Mouse (Mus musculus): Measurements from ENCODE around the gene Os9. TPM values are rescaled to one million over a fixed set of nuclear protein-coding genes. Genes with fewer than 3 reads are reported as not detected.

Os9 gene
- polyA plus RNA-seq, 1 experiment from 2014 or later = 75.7 TPM

DNA sequence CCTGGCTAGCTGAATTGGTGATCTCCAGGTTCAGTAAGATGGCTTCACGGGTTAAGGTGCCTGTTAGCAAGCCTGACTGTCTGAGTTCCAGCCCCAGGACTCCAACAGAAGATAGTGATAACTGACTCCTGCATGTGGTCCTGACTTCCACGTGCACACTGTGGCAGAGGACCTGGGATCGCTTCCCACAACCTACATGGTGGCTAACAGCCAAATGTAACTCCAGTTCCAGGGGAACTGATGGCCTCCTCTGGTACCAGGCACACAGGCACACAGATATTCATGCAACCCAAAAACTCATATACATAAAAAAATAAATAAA is 12.7 kb downstream of the Os9 start:
- Histone ChIP-seq H3K4me3 (no peak overlapping the region), H3K4me2 (replicated peaks) (no peak overlapping the region), H3K27me3 (no peaks in the 10 kb centered on the region), H3K9me3 (no peaks in the 10 kb centered on the region), H3K36me3 (peaks cover 13% of the 10 kb centered on the region; the same call in 1 of the 2 replicates), H3K27ac (no peak overlapping the region), H3K9ac (no peak overlapping the region), H3K4me1 (no peaks in the 10 kb centered on the region)
- WGBS = 72% methylated on average over 3 of the region's 3 CpGs
- ATAC-seq (ENCODE audit: insufficient number of reproducible peaks, insufficient read depth, low FRiP score, low TSS enrichment) = no peak

DNA sequence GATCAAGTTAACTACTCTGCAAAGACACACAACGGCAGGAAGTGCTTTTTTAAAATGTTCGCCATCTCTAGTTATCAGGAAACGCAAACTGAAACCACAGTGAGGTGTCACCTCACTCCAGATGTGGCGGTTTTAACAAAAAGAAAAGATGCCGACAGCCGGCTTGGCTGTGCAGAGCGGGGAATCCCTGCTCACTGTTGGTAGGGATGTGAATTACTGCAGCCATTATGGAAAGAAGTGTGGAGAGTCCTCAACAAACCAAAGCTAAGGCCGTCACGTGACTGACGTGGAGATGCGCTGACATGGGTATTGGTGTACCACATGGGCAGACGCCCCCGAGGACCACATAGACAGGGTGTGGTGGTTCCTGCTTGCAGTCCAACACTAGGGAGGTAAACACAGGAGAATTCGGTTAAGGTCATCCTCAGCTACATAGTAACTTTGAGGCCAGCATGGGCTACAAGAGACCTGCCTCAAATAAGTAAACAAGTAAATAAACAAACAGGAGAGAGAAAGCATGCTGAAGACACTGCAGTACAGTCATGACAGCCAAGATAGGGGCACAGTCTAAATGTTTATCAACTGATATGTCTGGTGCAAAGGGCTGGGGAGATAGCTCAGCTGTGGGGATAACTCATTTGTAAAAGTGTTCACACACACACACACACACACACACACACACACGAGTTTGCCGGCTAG is 13.2 kb downstream of the Os9 start:
- no peak overlapping the region for H3K9ac ChIP-seq
- ATAC-seq (ENCODE audit: insufficient number of reproducible peaks, insufficient read depth, low FRiP score, low TSS enrichment) = no peak
- no peak overlapping the region for H3K4me2 ChIP-seq (replicated peaks)
- H3K4me3 ChIP-seq = no peak overlapping the region
- no peak overlapping the region for H3K27ac ChIP-seq
- peaks cover 8% of the 10 kb centered on the region; the same call in 1 of the 2 replicates for H3K36me3 ChIP-seq
- no peaks in the 10 kb centered on the region for H3K4me1 ChIP-seq
- 83% methylated on average over 16 of the region's 16 CpGs for WGBS
- H3K9me3 ChIP-seq = no peaks in the 10 kb centered on the region
- no peaks in the 10 kb centered on the region for H3K27me3 ChIP-seq

DNA sequence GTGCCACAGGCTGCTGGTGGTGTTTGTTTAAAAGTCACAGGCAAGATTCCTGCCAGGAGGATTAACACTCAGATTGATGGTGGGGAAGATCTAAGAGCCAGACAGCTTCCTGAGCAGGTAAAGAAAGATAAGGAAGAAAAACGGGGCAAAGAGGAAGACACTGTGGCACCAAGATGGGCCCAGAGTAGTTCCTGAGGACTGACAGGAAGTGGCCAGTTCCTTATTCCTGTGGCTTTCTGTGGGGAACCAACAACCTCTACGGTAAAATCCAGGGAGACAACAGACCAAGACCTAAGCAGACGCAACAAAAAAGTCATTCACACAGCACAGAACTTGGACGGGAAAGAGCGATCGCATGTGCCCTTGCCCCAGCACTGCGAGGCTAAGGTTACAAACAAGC is 17.3 kb downstream of the Os9 start:
- H3K36me3 ChIP-seq = peaks cover 23% of the 10 kb centered on the region
- no peak overlapping the region for H3K4me3 ChIP-seq
- ATAC-seq (ENCODE audit: insufficient number of reproducible peaks, insufficient read depth, low FRiP score, low TSS enrichment) = no peak
- H3K27me3 ChIP-seq = no peaks in the 10 kb centered on the region
- H3K27ac ChIP-seq = no peak overlapping the region
- 82% methylated on average over 7 of the region's 7 CpGs for WGBS
- H3K9me3 ChIP-seq = no peaks in the 10 kb centered on the region
- H3K4me1 ChIP-seq = no peaks in the 10 kb centered on the region
- H3K4me2 ChIP-seq (replicated peaks) = no peak overlapping the region
- no peak overlapping the region for H3K9ac ChIP-seq

DNA sequence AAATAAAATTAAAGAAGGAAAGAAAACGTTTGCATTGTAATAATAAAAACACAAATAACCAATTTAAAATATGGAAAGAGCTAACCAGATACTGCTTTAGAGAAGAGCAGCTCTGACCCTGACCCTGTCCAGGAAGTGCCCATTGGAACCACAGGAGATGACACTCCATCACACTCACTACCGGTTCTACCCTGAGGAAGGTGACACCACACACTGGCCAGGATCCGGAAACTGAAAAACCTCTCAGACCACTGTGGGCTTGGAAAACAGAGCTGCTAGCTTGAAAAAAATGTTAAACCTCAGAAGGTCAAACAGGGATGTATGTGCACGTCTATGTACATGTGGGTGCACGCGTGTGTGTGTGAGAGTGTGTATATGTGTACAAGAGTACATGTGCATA is 19.8 kb downstream of the Os9 start:
- no peaks in the 10 kb centered on the region for H3K4me1 ChIP-seq
- no peaks in the 10 kb centered on the region for H3K9me3 ChIP-seq
- no peak overlapping the region for H3K9ac ChIP-seq
- no peak overlapping the region for H3K27ac ChIP-seq
- ATAC-seq (ENCODE audit: insufficient number of reproducible peaks, insufficient read depth, low FRiP score, low TSS enrichment) = no peak
- WGBS = 82% methylated on average over 6 of the region's 6 CpGs
- no peaks in the 10 kb centered on the region for H3K27me3 ChIP-seq
- H3K4me3 ChIP-seq = no peak overlapping the region
- peaks cover 41% of the 10 kb centered on the region for H3K36me3 ChIP-seq
- H3K4me2 ChIP-seq (replicated peaks) = no peak overlapping the region

DNA sequence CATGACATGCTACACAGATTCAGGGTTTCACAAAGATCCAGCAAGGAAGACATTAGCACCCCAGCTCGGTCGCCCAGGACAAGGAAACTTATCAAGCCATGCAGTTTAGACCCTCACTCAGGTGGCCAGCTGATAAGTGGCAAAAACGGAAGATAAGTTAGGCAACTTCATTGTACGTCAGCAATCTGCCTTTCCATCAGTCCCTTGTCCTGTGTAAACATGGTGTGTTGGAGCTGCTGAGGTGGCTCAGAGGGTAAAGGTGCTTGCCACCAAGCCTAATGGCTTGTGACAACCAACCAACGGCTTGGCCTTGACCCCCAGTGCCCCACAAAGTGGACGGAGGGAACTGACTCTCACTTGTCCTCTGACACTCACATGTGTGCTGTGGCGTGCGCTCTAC is 20.5 kb downstream of the Os9 start:
- 88% methylated on average over 8 of the region's 8 CpGs for WGBS

DNA sequence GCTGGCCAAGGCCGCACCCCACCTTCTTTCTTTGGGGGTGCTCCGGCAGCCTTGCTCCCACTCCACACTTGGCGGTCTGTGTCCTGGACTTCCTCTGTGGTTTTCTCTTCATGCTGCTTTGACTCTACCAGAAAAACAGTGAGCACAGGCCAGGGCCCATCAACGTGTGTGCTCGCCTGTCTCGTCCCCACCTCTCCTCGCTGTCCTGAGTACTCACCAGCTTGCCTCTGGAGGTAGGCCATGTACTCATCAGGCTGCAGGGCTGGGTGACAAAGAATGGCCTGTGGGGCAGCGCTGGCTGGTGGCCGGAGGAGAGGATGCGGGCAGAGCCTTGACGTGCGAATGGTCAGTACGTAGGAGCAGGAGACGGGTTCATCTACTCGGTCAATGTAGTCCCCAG is 21.1 kb downstream of the Os9 start:
- Histone ChIP-seq H3K27ac (no peak overlapping the region), H3K4me1 (no peaks in the 10 kb centered on the region), H3K9ac (no peak overlapping the region), H3K36me3 (peaks cover 44% of the 10 kb centered on the region), H3K4me2 (replicated peaks) (no peak overlapping the region), H3K27me3 (no peaks in the 10 kb centered on the region), H3K9me3 (no peaks in the 10 kb centered on the region), H3K4me3 (no peak overlapping the region)
- ATAC-seq (ENCODE audit: insufficient number of reproducible peaks, insufficient read depth, low FRiP score, low TSS enrichment) = no peak
- WGBS = 92% methylated on average over 15 of the region's 15 CpGs

More for the DNA sequence above, 20.5 kb downstream of the Os9 start:
- H3K36me3 ChIP-seq = peaks cover 46% of the 10 kb centered on the region
- no peaks in the 10 kb centered on the region for H3K9me3 ChIP-seq
- ATAC-seq (ENCODE audit: insufficient number of reproducible peaks, insufficient read depth, low FRiP score, low TSS enrichment) = no peak
- H3K27ac ChIP-seq = no peak overlapping the region
- H3K4me1 ChIP-seq = no peaks in the 10 kb centered on the region
- no peak overlapping the region for H3K9ac ChIP-seq
- H3K4me3 ChIP-seq = no peak overlapping the region
- no peaks in the 10 kb centered on the region for H3K27me3 ChIP-seq
- no peak overlapping the region for H3K4me2 ChIP-seq (replicated peaks)

DNA sequence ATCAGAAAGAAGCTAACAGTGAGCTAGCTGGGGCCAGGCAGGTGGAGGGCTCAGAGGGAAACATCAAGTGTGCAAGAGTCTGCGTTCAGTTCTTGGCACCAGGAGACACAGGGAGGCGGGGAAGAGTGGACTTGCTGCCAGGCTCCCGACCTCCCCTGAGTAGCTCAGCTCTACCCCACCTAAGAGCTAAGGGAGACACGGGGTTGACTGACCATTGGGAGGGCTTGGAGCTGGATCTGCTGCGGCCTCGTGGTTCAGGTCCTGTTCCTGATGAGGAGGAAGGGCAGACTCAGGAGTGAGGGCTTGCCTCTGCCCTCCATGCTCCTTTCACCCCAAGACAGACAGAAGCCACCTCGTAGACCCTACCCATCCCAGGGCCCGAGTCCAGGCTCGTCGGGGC is 21.7 kb downstream of the Os9 start:
- ATAC-seq (ENCODE audit: insufficient number of reproducible peaks, insufficient read depth, low FRiP score, low TSS enrichment) = no peak
- Histone ChIP-seq H3K4me3 (no peak overlapping the region), H3K4me1 (0 out of 2 replicates have a peak, but pooled peaks cover 7% of the 10 kb centered on the region), H3K36me3 (peaks cover 45% of the 10 kb centered on the region), H3K9ac (no peak overlapping the region), H3K27me3 (peaks cover 1% of the 10 kb centered on the region; the same call in 1 of the 2 replicates), H3K27ac (no peak overlapping the region), H3K9me3 (no peaks in the 10 kb centered on the region), H3K4me2 (replicated peaks) (no peak overlapping the region)
- WGBS = 87% methylated on average over 10 of the region's 10 CpGs

- H3K4me1 ChIP-seq = 0 out of 2 replicates have a peak, but pooled peaks cover 7% of the 10 kb centered on the region
- H3K4me3 ChIP-seq = no peak overlapping the region
- 79% methylated on average over 20 of the region's 20 CpGs for WGBS
- H3K9ac ChIP-seq = no peak overlapping the region
- H3K4me2 ChIP-seq (replicated peaks) = no peak overlapping the region
- no peak for ATAC-seq (ENCODE audit: insufficient number of reproducible peaks, insufficient read depth, low FRiP score, low TSS enrichment)
- H3K36me3 ChIP-seq = peaks cover 45% of the 10 kb centered on the region
- H3K27ac ChIP-seq = no peak overlapping the region
- no peaks in the 10 kb centered on the region for H3K9me3 ChIP-seq
- H3K27me3 ChIP-seq = peaks cover 6% of the 10 kb centered on the region
These were observed 22.4 kb downstream of the Os9 start for GRCm38 (mm10) chr10:127098514-127098913.

- Histone ChIP-seq H3K27me3 (peaks cover 46% of the 10 kb centered on the region), H3K4me1 (peaks cover 19% of the 10 kb centered on the region), H3K27ac (no peak overlapping the region), H3K36me3 (peaks cover 37% of the 10 kb centered on the region), H3K4me2 (replicated peaks) (no peak overlapping the region), H3K9ac (no peak overlapping the region), H3K4me3 (no peak overlapping the region), H3K9me3 (no peaks in the 10 kb centered on the region)
- 41% methylated on average over 7 of the region's 7 CpGs for WGBS
- ATAC-seq (ENCODE audit: insufficient number of reproducible peaks, insufficient read depth, low FRiP score, low TSS enrichment) = no peak
These were observed 26.5 kb downstream of the Os9 start for GRCm38 (mm10) chr10:127094382-127094802.

GRCm38 (mm10) chr10:127092742-127093141 is 28.2 kb downstream of the Os9 start:
- peaks cover 19% of the 10 kb centered on the region for H3K4me1 ChIP-seq
- H3K9me3 ChIP-seq = no peaks in the 10 kb centered on the region
- no peak overlapping the region for H3K9ac ChIP-seq
- peaks cover 21% of the 10 kb centered on the region for H3K36me3 ChIP-seq
- no peak overlapping the region for H3K4me2 ChIP-seq (replicated peaks)
- H3K4me3 ChIP-seq = no peak overlapping the region
- ATAC-seq (ENCODE audit: insufficient number of reproducible peaks, insufficient read depth, low FRiP score, low TSS enrichment) = no peak
- H3K27ac ChIP-seq = no peak overlapping the region
- H3K27me3 ChIP-seq = peaks cover 62% of the 10 kb centered on the region
- WGBS = 53% methylated on average over 4 of the region's 4 CpGs

DNA sequence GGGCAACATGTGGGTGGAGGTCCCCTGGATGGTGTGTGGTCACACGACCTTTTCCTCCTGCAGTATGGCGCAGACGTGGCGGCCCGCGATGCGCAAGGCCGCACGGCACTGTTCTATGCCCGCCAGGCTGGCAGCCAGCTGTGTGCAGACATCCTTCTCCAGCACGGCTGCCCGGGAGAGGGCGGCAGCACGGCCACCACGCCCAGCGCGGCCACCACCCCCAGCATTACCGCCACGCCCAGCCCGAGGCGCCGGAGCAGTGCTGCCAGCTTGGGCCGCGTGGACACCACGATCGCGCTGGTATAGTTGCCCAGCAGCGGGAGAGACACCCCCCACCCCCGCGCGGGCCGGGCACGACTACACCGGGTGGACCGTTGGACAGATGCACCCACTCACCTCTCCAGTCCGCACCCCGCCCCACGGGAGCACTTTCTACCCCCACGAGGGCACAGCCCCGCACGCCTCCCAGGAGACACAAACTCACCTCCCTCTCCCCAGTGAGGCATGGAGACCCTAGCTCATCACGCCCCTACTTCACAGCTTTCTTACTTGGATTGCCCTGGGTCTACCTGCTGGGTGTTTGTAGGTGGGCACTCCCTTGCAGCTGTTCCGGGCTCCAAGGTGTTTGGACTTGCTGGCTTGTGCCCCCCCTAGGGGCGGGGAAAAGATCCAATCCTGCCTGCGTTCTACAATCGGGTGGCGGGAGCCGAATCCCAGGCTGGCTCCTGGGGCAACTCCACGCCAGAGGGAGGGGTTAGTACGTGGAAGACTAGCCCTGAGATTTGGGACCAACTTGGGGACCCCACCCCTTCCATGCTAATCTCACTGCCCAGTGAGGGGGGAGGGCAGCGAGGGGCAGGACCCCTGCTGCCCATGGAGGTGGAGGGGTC is 29.2 kb downstream of the Os9 start:
- Histone ChIP-seq H3K36me3 (peaks cover 14% of the 10 kb centered on the region; the same call in 1 of the 2 replicates), H3K4me1 (peaks cover 19% of the 10 kb centered on the region), H3K9me3 (no peaks in the 10 kb centered on the region), H3K27me3 (peaks cover 72% of the 10 kb centered on the region), H3K9ac (no peak overlapping the region), H3K4me3 (peak overlapping the region; percentile 26), H3K27ac (no peak overlapping the region), H3K4me2 (replicated peaks) (peak overlapping the region; percentile 30)
- peak; percentile 17; the same call in 1 of the 2 replicates for ATAC-seq (ENCODE audit: insufficient number of reproducible peaks, insufficient read depth, low FRiP score, low TSS enrichment)
- 8% methylated on average over 46 of the region's 51 CpGs for WGBS

Data from embryonic facial prominence, embryonic 12.5 days (tissue).